Mouse (Mus musculus) adrenal gland, postnatal 4 days (tissue): Measurements from ENCODE around the gene Sorl1. TPM values are rescaled to one million over a fixed set of nuclear protein-coding genes. Genes with fewer than 3 reads are reported as not detected.

Experiments used
- DNase-seq, 2 experiments: peaks; one replicate each; pipeline ENCODE4 v3.0.0; 2021 to 2022; ENCODE audit warnings: low spot score in 2 of 2, mixed read lengths in 2 of 2
- total RNA-seq, 2 experiments: library from RNA; stranded (reverse); gene quantifications; 2 replicates each; pipeline ENCODE4 v1.2.3; 2021

Gene Sorl1
- total RNA-seq, 2 experiments from 2014 or later = 18.3 to 22.9 TPM

GRCm38 (mm10) chr9:42019308-42020031 is 104.6 kb downstream of the Sorl1 start:
- no peak for DNase-seq

- DNase-seq = no peak
Observed at GRCm38 (mm10) chr9:42008501-42008900, 115.6 kb downstream of the Sorl1 start.

DNA sequence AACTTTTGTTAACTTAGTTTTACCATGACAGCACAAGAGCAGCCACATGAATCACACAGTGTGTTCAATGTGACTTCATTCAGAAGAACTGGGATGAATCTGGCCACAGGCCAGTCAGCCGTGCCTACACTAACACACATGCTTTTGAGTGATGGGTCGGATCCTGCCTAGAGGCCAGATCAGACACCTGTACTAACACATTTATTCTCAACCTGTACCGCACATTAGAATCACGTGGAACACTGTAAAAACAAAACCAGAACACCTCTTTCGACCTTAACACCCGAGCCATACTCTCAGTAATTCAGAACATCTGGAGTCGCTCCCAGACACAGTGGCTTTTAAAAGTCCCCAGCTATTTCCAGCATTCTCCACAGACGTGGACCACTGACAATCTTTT is 119.0 kb downstream of the Sorl1 start:
- DNase-seq = no peak

DNA sequence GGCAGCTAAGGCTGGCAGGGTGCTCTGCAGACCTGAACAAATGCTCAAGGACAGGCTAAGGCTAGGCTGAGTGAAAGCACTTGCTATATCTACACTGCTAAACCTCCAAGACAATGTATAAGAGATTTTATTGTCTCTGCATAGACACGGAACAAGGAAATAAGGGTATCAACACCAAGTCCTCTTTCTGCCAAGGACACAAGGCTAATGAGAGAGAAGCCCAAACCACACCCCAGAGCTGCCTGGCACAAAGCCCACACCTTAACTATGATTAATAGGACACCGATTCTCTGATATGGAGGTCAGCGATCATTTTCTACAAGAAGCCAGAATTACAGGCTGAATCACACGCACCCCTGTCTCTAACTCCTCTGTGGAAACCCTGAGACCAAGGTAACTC is 120.0 kb downstream of the Sorl1 start:
- DNase-seq = no peak

DNA sequence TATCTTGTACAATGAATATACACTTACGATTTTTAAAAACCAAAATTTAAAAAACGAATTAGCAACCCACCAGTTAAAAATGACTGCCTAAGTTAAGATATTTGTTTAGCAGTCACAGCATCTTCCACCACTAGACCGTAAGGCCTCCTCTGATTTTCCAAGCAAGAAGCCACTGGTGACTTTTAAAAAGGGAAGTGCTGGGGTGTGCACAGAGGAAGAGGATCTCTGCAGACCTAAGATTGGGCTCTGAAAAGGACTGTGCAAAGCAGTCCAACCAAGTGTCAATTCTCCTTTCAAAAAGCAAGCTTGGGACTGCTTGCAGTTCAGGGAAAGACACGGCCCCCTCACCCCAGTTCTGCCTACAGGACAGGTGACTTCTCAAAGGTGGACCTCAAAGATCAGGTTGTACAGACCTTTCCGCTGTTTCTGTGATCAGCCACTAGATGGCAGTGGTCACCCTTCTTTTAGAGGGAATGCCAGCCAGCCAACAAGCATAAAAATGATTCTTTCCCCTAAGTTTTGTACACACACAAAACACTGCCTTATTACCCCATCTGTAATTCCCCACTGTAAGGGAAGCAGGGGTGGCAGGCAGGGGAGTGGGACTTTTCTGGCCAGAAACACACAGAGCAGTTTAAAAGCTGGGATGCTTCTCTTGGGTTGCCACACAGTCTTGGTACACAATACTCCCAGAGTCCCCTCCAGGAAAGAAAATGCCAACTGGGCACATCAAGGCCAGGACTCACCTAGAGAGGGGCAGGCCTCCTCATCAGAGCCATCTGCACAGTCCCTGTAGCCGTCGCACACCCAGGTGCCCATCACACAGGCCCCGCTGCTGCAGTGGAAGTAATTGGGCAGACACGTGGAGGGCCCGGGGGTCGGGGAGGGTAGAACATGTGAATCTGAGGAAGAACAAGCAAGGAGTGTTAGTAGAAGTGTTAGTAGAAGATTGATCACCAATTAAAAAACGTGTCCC is 124.3 kb downstream of the Sorl1 start:
- DNase-seq = no peak

- no peak for DNase-seq
Observed at GRCm38 (mm10) chr9:41995278-41995677, 128.8 kb downstream of the Sorl1 start.

GRCm38 (mm10) chr9:41993821-41994220 is 130.3 kb downstream of the Sorl1 start:
- no peak for DNase-seq

GRCm38 (mm10) chr9:41992841-41993240 is 131.3 kb downstream of the Sorl1 start:
- DNase-seq = no peak

DNA sequence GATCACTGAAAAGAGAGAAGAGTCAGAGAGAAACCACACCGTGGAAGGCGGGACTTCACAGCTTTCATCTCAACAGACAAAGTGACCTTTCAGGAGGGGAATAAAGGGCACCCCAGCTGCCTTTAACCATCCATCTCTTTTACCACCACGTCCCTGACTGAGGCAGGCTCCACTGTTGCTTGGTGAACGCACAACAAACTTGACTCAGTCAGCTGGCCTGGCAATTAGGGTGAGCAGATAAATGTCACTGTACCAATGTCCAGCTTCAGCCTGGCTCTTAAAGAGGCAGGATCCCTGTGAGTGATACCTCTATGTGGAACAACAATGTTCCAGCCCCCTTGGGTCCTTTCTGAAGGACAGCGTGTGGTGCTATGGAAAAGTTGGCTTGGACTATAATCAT is 138.5 kb downstream of the Sorl1 start:
- no peak for DNase-seq

DNA sequence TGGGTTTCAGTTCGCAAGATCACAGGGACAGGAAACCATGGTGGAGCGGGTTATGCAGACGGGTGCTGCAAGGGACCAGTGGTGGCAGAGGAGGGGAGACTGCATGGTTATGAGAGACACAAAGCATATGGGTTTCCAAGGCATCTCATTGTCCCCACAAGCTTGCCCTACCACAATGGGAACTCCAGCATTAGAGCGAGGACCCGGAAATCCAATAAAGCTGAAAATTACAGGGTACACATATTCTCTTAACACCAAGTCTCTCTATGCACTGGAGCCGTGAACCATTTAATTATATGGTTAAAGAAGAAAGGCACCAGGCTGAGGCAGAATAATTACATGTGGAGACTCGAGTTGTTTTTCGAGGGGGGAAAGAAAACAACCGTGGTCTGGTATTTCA is 139.0 kb downstream of the Sorl1 start:
- DNase-seq = no peak

DNA sequence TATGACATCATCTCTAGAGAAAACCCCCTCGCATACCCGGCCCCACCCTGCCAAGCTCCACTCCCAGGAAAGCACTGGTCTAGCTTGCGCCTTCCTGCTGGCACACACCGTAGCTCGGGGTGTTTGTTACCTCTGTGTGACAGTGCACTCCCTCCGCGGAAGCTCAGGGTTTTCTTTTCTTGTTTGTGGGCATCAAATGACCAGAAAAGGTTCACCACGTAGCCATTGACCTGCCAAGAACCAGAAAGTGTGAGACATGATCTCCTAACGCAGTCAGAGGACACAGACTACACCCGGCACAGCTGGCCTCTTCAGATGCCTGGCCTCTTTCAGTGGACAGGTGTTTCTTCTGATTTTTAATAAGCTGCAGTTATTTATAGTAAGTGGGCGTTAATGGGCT is 139.8 kb downstream of the Sorl1 start:
- DNase-seq = no peak

DNA sequence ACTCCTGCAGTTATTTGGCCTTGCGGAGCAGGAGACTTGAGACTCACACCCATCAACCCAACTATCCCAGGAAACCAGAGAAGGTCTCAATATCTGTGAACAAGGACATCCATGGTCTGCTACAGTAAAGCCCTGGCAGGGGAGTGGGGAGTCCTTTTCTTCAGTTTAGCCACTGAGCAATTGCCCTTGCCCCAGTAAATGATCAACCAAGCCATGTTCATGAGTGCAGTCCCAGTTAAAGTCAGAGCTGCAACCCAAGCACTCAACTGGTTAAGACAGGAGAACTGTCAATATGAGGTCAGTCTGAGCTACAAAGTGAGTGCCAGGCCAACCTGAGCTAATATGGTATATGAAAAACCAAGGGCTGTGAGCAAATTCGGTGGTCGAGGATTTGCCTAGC is 140.8 kb downstream of the Sorl1 start:
- DNase-seq = no peak

- DNase-seq = no peak
Observed at GRCm38 (mm10) chr9:41982760-41983159, 141.3 kb downstream of the Sorl1 start.

DNA sequence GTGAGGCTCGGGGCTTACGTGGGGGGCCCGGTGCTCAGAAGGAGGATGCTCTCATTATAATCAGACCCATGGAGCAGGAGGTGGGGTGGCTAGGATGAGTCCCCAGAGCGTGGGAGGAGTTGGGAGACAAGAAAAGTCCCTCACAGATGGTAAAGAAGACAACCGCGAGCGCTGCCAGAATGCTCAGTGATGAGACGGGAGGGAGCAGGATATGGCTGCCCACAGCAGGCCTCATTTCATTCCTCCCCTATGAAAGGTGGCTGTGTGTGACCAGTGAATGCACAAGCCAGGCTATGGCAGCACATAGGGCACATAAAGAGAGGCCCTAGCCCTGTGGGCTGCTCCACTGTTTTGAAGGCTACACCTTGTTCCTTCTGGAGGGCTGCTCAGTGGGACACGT is 142.1 kb downstream of the Sorl1 start:
- DNase-seq = no peak

DNA sequence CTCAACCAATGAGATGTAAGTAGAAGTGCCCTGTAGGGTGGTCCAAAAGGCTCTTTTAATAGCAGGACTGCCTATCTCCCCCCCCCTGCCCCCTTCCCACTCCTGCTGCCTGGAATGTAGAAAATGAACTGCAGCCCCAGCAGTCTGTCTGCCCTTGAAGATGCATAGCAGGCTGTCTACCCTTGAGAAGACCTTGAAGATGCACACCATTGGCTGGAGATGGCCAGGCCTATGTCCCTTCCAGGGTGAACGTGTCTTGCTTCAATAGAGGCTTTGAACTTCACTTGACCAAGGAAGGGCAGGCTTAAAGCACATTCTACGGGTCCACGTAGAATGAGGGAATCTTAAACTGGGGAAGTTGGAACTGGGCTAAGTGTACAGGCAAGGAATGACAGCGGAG is 142.8 kb downstream of the Sorl1 start:
- DNase-seq = no peak

GRCm38 (mm10) chr9:41980796-41981195 is 143.3 kb downstream of the Sorl1 start:
- DNase-seq = no peak

- DNase-seq = no peak
Observed at GRCm38 (mm10) chr9:41978366-41978765, 145.7 kb downstream of the Sorl1 start.

DNA sequence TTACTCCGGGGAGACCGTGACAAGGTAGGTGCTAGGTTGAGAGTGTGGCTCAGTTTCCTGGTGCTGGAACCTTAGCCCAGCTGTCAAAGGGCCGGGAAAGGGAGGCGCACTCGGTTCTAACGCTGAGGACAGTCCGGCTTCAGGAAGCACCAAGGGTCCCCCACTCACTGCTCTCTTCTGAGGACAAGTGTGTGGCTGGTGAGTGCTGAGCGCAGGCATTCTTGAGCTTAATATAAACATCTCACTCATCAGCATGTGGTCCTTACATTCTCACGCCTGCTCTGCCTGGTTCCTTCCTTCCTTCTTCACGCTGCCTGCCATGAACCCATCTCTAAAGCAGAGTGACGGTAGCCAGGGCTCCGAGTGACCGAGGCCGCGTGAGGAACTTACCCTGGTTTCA is 148.1 kb downstream of the Sorl1 start:
- no peak for DNase-seq

DNA sequence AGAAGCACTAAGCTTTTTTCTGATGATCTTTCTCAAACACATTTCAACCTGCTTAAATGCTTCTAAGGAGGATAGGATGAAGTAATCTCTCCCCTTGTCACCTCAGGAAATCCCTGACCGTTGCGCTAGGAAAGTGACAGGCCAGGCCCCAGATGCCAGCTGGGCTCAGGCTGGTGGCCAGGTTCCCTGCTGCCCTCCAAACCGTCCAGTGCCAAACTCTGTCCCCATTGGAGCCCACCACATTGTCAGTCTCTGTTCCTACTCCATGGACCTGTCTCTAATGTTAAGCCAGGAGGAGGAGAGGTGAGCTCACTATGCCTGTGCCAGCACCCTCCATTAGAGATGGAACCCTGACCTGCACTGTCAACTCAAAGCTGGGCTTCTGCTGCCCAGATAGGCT is 149.4 kb downstream of the Sorl1 start:
- no peak for DNase-seq

GRCm38 (mm10) chr9:41973775-41974657 is 150.1 kb downstream of the Sorl1 start:
- peak in 1 of 2 experiments; percentile 20 for DNase-seq

GRCm38 (mm10) chr9:41969961-41970360 is 154.1 kb downstream of the Sorl1 start:
- DNase-seq = no peak
